Comparison of ENCODE assay signal across 8 mouse cellular contexts in the genomic region with DNA sequence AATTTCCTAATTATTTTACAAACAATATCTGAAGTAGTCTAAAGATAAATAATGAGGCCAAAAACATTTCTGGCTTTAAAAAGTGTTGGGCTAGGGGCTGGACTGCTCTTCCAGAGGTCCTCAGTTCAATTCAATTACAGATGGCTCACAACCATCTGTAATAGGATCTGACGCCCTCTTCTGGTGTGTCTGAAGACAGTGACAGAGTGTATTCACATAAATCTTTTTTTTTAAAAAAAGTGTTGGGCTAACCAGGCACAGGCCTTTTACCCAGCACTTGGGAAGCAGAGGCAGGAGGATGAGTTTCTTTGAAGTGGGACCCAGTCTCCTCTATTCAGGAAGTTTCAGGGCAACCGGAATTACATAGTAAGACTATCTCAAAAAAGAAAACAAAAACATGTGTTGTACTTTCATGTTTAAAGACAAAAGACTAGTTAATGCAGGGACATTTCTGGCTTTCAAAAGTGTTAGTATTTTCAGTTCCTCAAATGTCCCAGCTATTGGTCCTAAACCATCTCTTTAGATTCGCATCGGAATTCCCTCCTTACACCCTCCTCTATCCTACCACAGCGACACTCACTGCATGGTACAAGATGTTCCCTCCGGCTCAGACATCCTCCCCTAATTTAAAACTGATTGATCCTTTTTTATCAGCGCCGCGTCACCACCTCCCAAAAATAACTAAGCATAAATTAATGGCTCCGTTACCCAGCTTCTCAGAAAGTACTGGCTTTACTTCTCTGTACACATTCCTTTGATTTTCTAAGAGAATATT. TPM values are rescaled to one million over a fixed set of nuclear protein-coding genes. Genes with fewer than 3 reads are reported as not detected.
DNase-seq lines count a peak whose midpoint lies in the region; ATAC-seq lines count a peak whose summit lies in the region.

No protein-coding gene starts in this region.

- peak overlapping the region; percentile 99 for H3K9ac ChIP-seq in limb, embryonic 11.5 days (ENCODE audit: low read length)

- H3K4me2 ChIP-seq in limb, embryonic 11.5 days (ENCODE audit: low read depth, severe bottlenecking), result peak overlapping the region; percentile 76

- H3K27me3 ChIP-seq in limb, embryonic 11.5 days (ENCODE audit: control insufficient read depth, insufficient read depth, low read length), result no peaks in the 10 kb centered on the region

- ATAC-seq in limb, embryonic 11.5 days (ENCODE audit: insufficient number of reproducible peaks, low FRiP score, low TSS enrichment, low read depth), result no peak

- peak overlapping the region; percentile 98 for H3K4me3 ChIP-seq in limb, embryonic 11.5 days (ENCODE audit: low read depth, low read length)

- H3K36me3 ChIP-seq in limb, embryonic 11.5 days (ENCODE audit: control insufficient read depth, insufficient read depth, low read length), result no peaks in the 10 kb centered on the region

- 0 out of 2 replicates have a peak, but pooled peaks cover 2% of the 10 kb centered on the region for H3K9me3 ChIP-seq in limb, embryonic 11.5 days (ENCODE audit: control insufficient read depth, low read length)

- no peaks in the 10 kb centered on the region for H3K4me1 ChIP-seq in limb, embryonic 11.5 days (ENCODE audit: control insufficient read depth, insufficient read depth, low read length)

- peak overlapping the region; percentile 83; the same call in 1 of the 2 replicates for H3K27ac ChIP-seq in limb, embryonic 11.5 days (replicated peaks; ENCODE audit: low read depth, low read length)

- 15% methylated on average over 10 of the region's 10 CpGs for WGBS in limb, embryonic 11.5 days

- DNase-seq in heart, adult 18-20 months, result peak; percentile 48 to 54
- DNase-seq in heart, postnatal 25 days (ENCODE audit: low spot score), result no peak
- peak; percentile 71 for DNase-seq in A20 (ENCODE audit: low read depth, low spot score)
- peak; percentile 52 for DNase-seq in brain, adult 2 months (ENCODE audit: low read depth, low spot score)
- peak; percentile 36 for DNase-seq in heart, adult 8-10 months (ENCODE audit: low spot score)
- DNase-seq in limb, embryonic 11.5 days (ENCODE audit: low spot score), result no peak
- peak; percentile 60 for DNase-seq in naive thymus-derived CD4-positive, alpha-beta T cell, adult 2 months (ENCODE audit: low read depth)
- no peak for DNase-seq in ovary, postnatal 36 days (ENCODE audit: low spot score)

- intact Hi-C loops in heart, postnatal 25 days (cut with DNase I), result loop anchor here (2.0 kb wide), 1 partner anchor 105 kb away; a partner anchor contains a TSS

RNA-seq across cellular contexts. Expression of a gene that starts 1.4 kb away (rescaled TPM):
- 10 to 100 TPM; 66.1 to 77.2 TPM for total RNA-seq in heart, adult 18-20 months (2021)
- total RNA-seq in heart, postnatal 25 days (2021), result 10 to 100 TPM; 69.3 to 87.4 TPM
- total RNA-seq in heart, adult 8-10 months (2022), result 10 to 100 TPM; 64.1 to 82.3 (median 73.5) TPM
- polyA plus RNA-seq in limb, embryonic 11.5 days (2014; fragmentation: Nextera tagmentation; extraction: Ambion mirVana), result 362 and 364 TPM in 2 replicates

RNA-seq across cellular contexts. Expression of a gene that starts 26.7 kb away (rescaled TPM):
- total RNA-seq in heart, adult 18-20 months (2021), result 10 to 100 TPM; 33.3 to 33.7 TPM
- 10 to 100 TPM; 24.2 to 67.0 TPM for total RNA-seq in heart, postnatal 25 days (2021)
- 10 to 100 TPM; 46.6 to 58.8 (median 51.8) TPM for total RNA-seq in heart, adult 8-10 months (2022)
- polyA plus RNA-seq in limb, embryonic 11.5 days (2014; fragmentation: Nextera tagmentation; extraction: Ambion mirVana), result 21.2 and 23.7 TPM in 2 replicates

Comparison
In these comparisons a context has a peak if more than half of its experiments do, and no peak if none do; other contexts are left out.
1. DNase-seq: peak in heart, adult 18-20 months (2 of 2), A20 (single experiment), brain, adult 2 months (single experiment), heart, adult 8-10 months (single experiment) and naive thymus-derived CD4-positive, alpha-beta T cell, adult 2 months (single experiment); none in heart, postnatal 25 days (single experiment), limb, embryonic 11.5 days (single experiment) and ovary, postnatal 36 days (single experiment).